Mouse (Mus musculus) ES-Bruce4 (cell line): Measurements from ENCODE around the gene B130006D01Rik.

Experiments used
- CTCF ChIP-seq: IDR thresholded peaks from one replicate; pipeline ENCODE4 v1.8.1; 2011; ENCODE audit warnings: low read depth, low read length
- POLR2A ChIP-seq: IDR thresholded peaks from one replicate; pipeline ENCODE4 v1.8.1; 2011; ENCODE audit warnings: low read length; ENCODE audit not compliant: insufficient read depth

- TF ChIP-seq CTCF: no peak
- no peak for TF ChIP-seq POLR2A
Measured at GRCm38 (mm10) chr11:95762996-95763395, 39.6 kb downstream of the B130006D01Rik start.
